Mouse (Mus musculus) thymus, adult 2 months (tissue): ENCODE measurements around the gene Prkg1. TPM values are rescaled to one million over a fixed set of nuclear protein-coding genes. Genes with fewer than 3 reads are reported as not detected.

Experiments
- DNase-seq: peaks from one replicate; pipeline ENCODE4 v3.0.0; 2021
- H3K27ac ChIP-seq: fragments of 200-500 bp; 2 replicates; pipeline ENCODE4 v1.5.1; 2012; ENCODE audit warnings: low read length, control low read depth; ENCODE audit not compliant: control insufficient read depth, insufficient read depth
- H3K27me3 ChIP-seq: fragments of 200-500 bp; 2 replicates; pipeline ENCODE4 v1.6.1; 2012; ENCODE audit warnings: mild to moderate bottlenecking, low read length, moderate library complexity, mixed read lengths; ENCODE audit not compliant: control insufficient read depth, insufficient read depth
- H3K36me3 ChIP-seq: fragments of 200-500 bp; 2 replicates; pipeline ENCODE4 v1.6.1; 2012; ENCODE audit warnings: mild to moderate bottlenecking, low read length, moderate library complexity; ENCODE audit not compliant: control insufficient read depth, insufficient read depth
- H3K4me1 ChIP-seq: fragments of 200-500 bp; replicated peaks from 2 replicates; pipeline ENCODE4 v1.6.1; 2012; ENCODE audit warnings: low read length; ENCODE audit not compliant: control insufficient read depth, insufficient read depth
- H3K4me3 ChIP-seq: fragments of 200-500 bp; 2 replicates; pipeline ENCODE4 v1.5.1; 2012; ENCODE audit warnings: mild to moderate bottlenecking, low read length, control low read depth, moderate library complexity; ENCODE audit not compliant: control insufficient read depth, insufficient read depth
- CTCF ChIP-seq: fragments of 200-500 bp; IDR thresholded peaks from 2 replicates; pipeline ENCODE4 v1.5.1; 2012; ENCODE audit warnings: mild to moderate bottlenecking, control low read depth, low read length, moderate library complexity, borderline replicate concordance; ENCODE audit not compliant: control insufficient read depth, poor library complexity, insufficient read depth; ENCODE audit errors: extremely low read depth
- POLR2A ChIP-seq: fragments of 200-500 bp; IDR thresholded peaks from 2 replicates; pipeline ENCODE4 v1.6.1; 2012; ENCODE audit warnings: mild to moderate bottlenecking, low read length, control low read depth, moderate library complexity; ENCODE audit not compliant: control insufficient read depth, poor library complexity, insufficient read depth; ENCODE audit errors: extremely low read depth
- whole genome bisulfite sequencing: fragments of 180-500 bp; shearing (Covaris S2); methylation state at CpG from one replicate; pipeline ENCODE4 v1.1.7; 2018; 5-methylcytosine and 5-hydroxymethylcytosine counted together
- polyA plus RNA-seq: library from polyadenylated mRNA; depleted of rRNA; stranded (reverse); fragments of >200 nt; gene quantifications from 2 replicates; pipeline ENCODE4 v1.2.3, GENCODE M21; 2012

The Prkg1 gene
- polyA plus RNA-seq, 1 experiment: 0.26 TPM

GRCm38 (mm10) chr19:30938058-30938457 lies 826.8 kb downstream of the Prkg1 start:
- Histone ChIP-seq H3K27ac (no peak overlapping the region), H3K27me3 (no peaks in the 10 kb centered on the region), H3K36me3 (no peaks in the 10 kb centered on the region), H3K4me3 (no peak overlapping the region), H3K4me1 (no peaks in the 10 kb centered on the region)
- WGBS: 98% methylated on average over 2 of the region's 2 CpGs
- DNase-seq: no peak
- TF ChIP-seq POLR2A (no peak), CTCF (no peak)

- no peaks in the 10 kb centered on the region for H3K36me3 ChIP-seq
- H3K4me3 ChIP-seq: no peak overlapping the region
- 94% methylated on average over 5 of the region's 5 CpGs for WGBS
- H3K4me1 ChIP-seq: no peaks in the 10 kb centered on the region
- TF ChIP-seq POLR2A (no peak), CTCF (no peak)
- H3K27me3 ChIP-seq: no peaks in the 10 kb centered on the region
- DNase-seq: no peak
- H3K27ac ChIP-seq: no peak overlapping the region
Measured at GRCm38 (mm10) chr19:30931469-30932192, 833.2 kb downstream of the Prkg1 start.

- WGBS: 85% methylated on average over 1 of the region's 1 CpGs
Measured at GRCm38 (mm10) chr19:30924032-30924431, 840.8 kb downstream of the Prkg1 start.

GRCm38 (mm10) chr19:30902290-30902689 lies 862.5 kb downstream of the Prkg1 start:
- H3K4me1 ChIP-seq: no peaks in the 10 kb centered on the region
- DNase-seq: no peak
- H3K36me3 ChIP-seq: no peaks in the 10 kb centered on the region
- TF ChIP-seq POLR2A (no peak), CTCF (no peak)
- no peaks in the 10 kb centered on the region for H3K27me3 ChIP-seq
- H3K4me3 ChIP-seq: no peak overlapping the region
- H3K27ac ChIP-seq: no peak overlapping the region

More at GRCm38 (mm10) chr19:30924032-30924431, 840.8 kb downstream of the Prkg1 start:
- DNase-seq: no peak
- Histone ChIP-seq H3K4me1 (no peaks in the 10 kb centered on the region), H3K27ac (no peak overlapping the region), H3K4me3 (no peak overlapping the region), H3K36me3 (no peaks in the 10 kb centered on the region), H3K27me3 (no peaks in the 10 kb centered on the region)
- TF ChIP-seq POLR2A: no peak
- no peak for TF ChIP-seq CTCF

- DNase-seq: no peak
- no peaks in the 10 kb centered on the region for H3K4me1 ChIP-seq
- WGBS: 88% methylated on average over 3 of the region's 3 CpGs
- H3K27ac ChIP-seq: no peak overlapping the region
- no peak for TF ChIP-seq POLR2A
- no peaks in the 10 kb centered on the region for H3K36me3 ChIP-seq
- H3K27me3 ChIP-seq: no peaks in the 10 kb centered on the region
- no peak overlapping the region for H3K4me3 ChIP-seq
Measured at GRCm38 (mm10) chr19:30901025-30901424, 863.8 kb downstream of the Prkg1 start.

- Histone ChIP-seq H3K27me3 (no peaks in the 10 kb centered on the region), H3K4me1 (no peaks in the 10 kb centered on the region), H3K36me3 (no peaks in the 10 kb centered on the region), H3K4me3 (no peak overlapping the region), H3K27ac (no peak overlapping the region)
- DNase-seq: no peak
- TF ChIP-seq POLR2A: no peak
- TF ChIP-seq CTCF: no peak
- WGBS: 76% methylated on average over 2 of the region's 2 CpGs
Measured at GRCm38 (mm10) chr19:30890377-30890776, 874.5 kb downstream of the Prkg1 start.

- no peak for DNase-seq
- Histone ChIP-seq H3K4me1 (no peaks in the 10 kb centered on the region), H3K36me3 (no peaks in the 10 kb centered on the region), H3K4me3 (no peak overlapping the region), H3K27me3 (no peaks in the 10 kb centered on the region), H3K27ac (no peak overlapping the region)
- TF ChIP-seq CTCF (no peak), POLR2A (no peak)
- WGBS: 87% methylated on average over 3 of the region's 3 CpGs
Measured at GRCm38 (mm10) chr19:30889851-30890250, 875.0 kb downstream of the Prkg1 start.
